Comparison of ENCODE assay signal across 7 mouse cellular contexts in the genomic region with DNA sequence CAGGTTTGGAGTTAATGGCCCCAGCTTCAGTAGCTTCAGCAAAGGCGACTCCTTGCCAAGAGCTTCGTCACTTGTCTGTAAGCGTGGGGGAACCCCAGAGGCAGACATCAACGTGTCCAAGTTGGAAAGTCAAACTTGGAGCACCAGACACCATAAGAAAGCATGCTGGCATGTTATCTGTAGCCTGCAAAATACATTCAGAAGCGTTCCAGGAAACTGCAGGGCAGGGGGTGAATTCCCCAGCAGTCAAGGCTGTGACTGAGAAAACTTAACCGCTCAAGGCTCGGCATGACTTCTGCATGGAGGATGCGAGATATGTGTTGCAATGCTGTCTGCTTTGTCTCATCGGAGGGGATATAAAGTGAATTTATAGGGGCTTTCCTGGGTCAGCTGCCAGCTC.
A peak's percentile ranks its signal among the peaks of the same experiment; 100 is the strongest.
DNase-seq lines count a peak whose midpoint lies in the region; ATAC-seq and TF ChIP-seq lines count a peak whose summit lies in the region.

No protein-coding gene starts in this region.

- no peak for DNase-seq in kidney, adult 2 months
- peak; percentile 39 for DNase-seq in c-Kit-positive CD71-negative TER-119-negative erythroid progenitor cells, embryonic 14.5 days (ENCODE audit: low read depth)
- no peak for DNase-seq in Muller cell, postnatal 12 days (ENCODE audit: inconsistent ontology term)
- DNase-seq in left cerebral cortex, postnatal 25 days (ENCODE audit: low spot score in 2 of 2), result no peak

- ATAC-seq in kidney, embryonic 15.5 days (replicated peaks; ENCODE audit: low FRiP score), result no peak
- ATAC-seq in heart, embryonic 11.5 days (replicated peaks; ENCODE audit: insufficient number of reproducible peaks, low FRiP score, low TSS enrichment), result no peak
- no peak for ATAC-seq in liver, embryonic 15.5 days (ENCODE audit: insufficient read depth)

- peak overlapping the region; percentile 74 for H3K27ac ChIP-seq in kidney, embryonic 15.5 days
- no peak overlapping the region for H3K27ac ChIP-seq in kidney, adult 2 months (ENCODE audit: insufficient read depth, low read depth, low read length)
- H3K27ac ChIP-seq in heart, embryonic 11.5 days (ENCODE audit: low read depth, low read length), result peak overlapping the region; percentile 46; the same call in 1 of the 2 replicates
- H3K27ac ChIP-seq in liver, embryonic 15.5 days (replicated peaks), result peak overlapping the region; percentile 7; the same call in 1 of the 2 replicates

- TF ChIP-seq CTCF in kidney, adult 2 months (conservative IDR thresholded peaks at IDR 0.05; ENCODE audit: insufficient read depth, insufficient read length, low read depth, low read length), result no peak

- H3K9me3 ChIP-seq in kidney, embryonic 15.5 days (replicated peaks), result no peaks in the 10 kb centered on the region
- no peaks in the 10 kb centered on the region for H3K9me3 ChIP-seq in heart, embryonic 11.5 days (replicated peaks; ENCODE audit: control insufficient read depth, low read length)
- H3K9me3 ChIP-seq in liver, embryonic 15.5 days (replicated peaks), result no peaks in the 10 kb centered on the region

- H3K4me1 ChIP-seq in kidney, embryonic 15.5 days, result peaks cover 76% of the 10 kb centered on the region
- H3K4me1 ChIP-seq in kidney, adult 2 months (ENCODE audit: control insufficient read depth, insufficient read depth, low read length), result peaks cover 7% of the 10 kb centered on the region; the same call in 1 of the 2 replicates
- H3K4me1 ChIP-seq in heart, embryonic 11.5 days (ENCODE audit: control insufficient read depth, insufficient read depth, low read length), result peaks cover 44% of the 10 kb centered on the region
- peaks cover 48% of the 10 kb centered on the region for H3K4me1 ChIP-seq in liver, embryonic 15.5 days (replicated peaks)

- intact Hi-C loops in left cerebral cortex, postnatal 25 days (cut with DNase I), result no loop called here

- H3K4me2 ChIP-seq in kidney, embryonic 15.5 days, result peak overlapping the region; percentile 27
- H3K4me2 ChIP-seq in heart, embryonic 11.5 days, result peak overlapping the region; percentile 31; the same call in 1 of the 2 replicates
- H3K4me2 ChIP-seq in liver, embryonic 15.5 days, result no peak overlapping the region

- 12% methylated on average over 9 of the region's 9 CpGs for WGBS in kidney, embryonic 15.5 days
- 29% methylated on average over 9 of the region's 9 CpGs for WGBS in kidney, adult 2 months
- 40% methylated on average over 9 of the region's 9 CpGs for WGBS in heart, embryonic 11.5 days (ENCODE audit: insufficient replicate concordance)
- 12% methylated on average over 9 of the region's 9 CpGs for WGBS in liver, embryonic 15.5 days (ENCODE audit: insufficient replicate concordance)

- no peaks in the 10 kb centered on the region for H3K36me3 ChIP-seq in kidney, embryonic 15.5 days
- H3K36me3 ChIP-seq in kidney, adult 2 months (ENCODE audit: control insufficient read depth, insufficient read depth, low read length), result no peaks in the 10 kb centered on the region
- no peaks in the 10 kb centered on the region for H3K36me3 ChIP-seq in heart, embryonic 11.5 days (ENCODE audit: control insufficient read depth, insufficient read depth, low read length)
- no peaks in the 10 kb centered on the region for H3K36me3 ChIP-seq in liver, embryonic 15.5 days (replicated peaks)

- no peak overlapping the region for H3K4me3 ChIP-seq in kidney, embryonic 15.5 days (replicated peaks)
- no peak overlapping the region for H3K4me3 ChIP-seq in kidney, adult 2 months (ENCODE audit: insufficient read depth, low read depth, low read length)
- H3K4me3 ChIP-seq in heart, embryonic 11.5 days (ENCODE audit: low read depth, low read length), result no peak overlapping the region
- H3K4me3 ChIP-seq in liver, embryonic 15.5 days (replicated peaks), result no peak overlapping the region

- no peaks in the 10 kb centered on the region for H3K27me3 ChIP-seq in kidney, embryonic 15.5 days
- no peaks in the 10 kb centered on the region for H3K27me3 ChIP-seq in kidney, adult 2 months (replicated peaks; ENCODE audit: control insufficient read depth, insufficient read depth, low read length)
- H3K27me3 ChIP-seq in heart, embryonic 11.5 days (ENCODE audit: control insufficient read depth, insufficient read depth, low read length), result no peaks in the 10 kb centered on the region
- H3K27me3 ChIP-seq in liver, embryonic 15.5 days, result no peaks in the 10 kb centered on the region

- no peak overlapping the region for H3K9ac ChIP-seq in kidney, embryonic 15.5 days
- peak overlapping the region; percentile 28; the same call in 1 of the 2 replicates for H3K9ac ChIP-seq in heart, embryonic 11.5 days (ENCODE audit: low read depth, low read length)
- no peak overlapping the region for H3K9ac ChIP-seq in liver, embryonic 15.5 days

- TF ChIP-seq POLR2A in kidney, adult 2 months (IDR thresholded peaks at IDR 0.05; ENCODE audit: low read depth, low read length), result no peak
